Mouse (Mus musculus) embryonic fibroblast, embryonic 13.5 days (primary cell): ENCODE measurements around the gene Neu2. TPM values are rescaled to one million over a fixed set of nuclear protein-coding genes. Genes with fewer than 3 reads are reported as not detected.

Experiments used
- H3K27ac ChIP-seq: 2 replicates; pipeline ENCODE4 v1.5.1; 2012; ENCODE audit warnings: low read length, control low read depth, inconsistent platforms; ENCODE audit not compliant: insufficient read depth
- H3K4me1 ChIP-seq: 2 replicates; pipeline ENCODE4 v1.6.1; 2011; ENCODE audit warnings: low read length; ENCODE audit not compliant: control insufficient read depth, insufficient read depth
- H3K4me3 ChIP-seq: 2 replicates; pipeline ENCODE4 v1.5.1; 2011; ENCODE audit warnings: mild to moderate bottlenecking, control low read depth, low read length; ENCODE audit not compliant: insufficient read depth
- CTCF ChIP-seq: IDR thresholded peaks from 2 replicates; pipeline ENCODE4 v1.5.1; 2011; ENCODE audit warnings: mild to moderate bottlenecking, control low read depth, low read length, moderate library complexity, borderline replicate concordance; ENCODE audit not compliant: insufficient read depth
- POLR2A ChIP-seq: IDR thresholded peaks from 2 replicates; pipeline ENCODE4 v1.6.1; 2011; ENCODE audit warnings: low read depth, mild to moderate bottlenecking, control low read depth, low read length, moderate library complexity
- polyA plus RNA-seq: library from polyadenylated mRNA; stranded (reverse); fragments of >200 nt; gene quantifications from 2 replicates; pipeline ENCODE4 v1.2.4, GENCODE M21; 2011; ENCODE audit warnings: low read depth; ENCODE audit not compliant: missing spikeins, insufficient read length

The Neu2 gene
- polyA plus RNA-seq, 1 experiment = not detected

DNA sequence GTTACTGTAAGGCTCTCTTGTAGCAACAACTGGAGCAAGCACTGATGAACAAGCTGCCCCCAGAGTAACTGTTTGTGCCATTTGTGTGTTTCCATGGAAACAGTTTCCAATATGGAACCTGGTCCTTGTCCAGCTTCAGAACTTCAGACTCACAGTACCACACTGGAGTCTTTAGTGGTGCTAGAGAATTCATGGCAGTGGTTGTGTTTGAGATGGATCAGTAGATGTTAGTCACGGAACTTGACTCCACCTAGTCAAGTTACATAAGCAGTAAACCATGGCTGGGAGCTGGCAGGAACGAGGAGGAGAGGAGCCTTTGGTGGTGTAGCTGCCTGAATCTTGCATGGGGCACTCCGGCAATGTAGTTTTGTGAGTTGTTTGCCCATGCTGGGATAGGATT lies 24.4 kb downstream of the Neu2 start:
- TF ChIP-seq CTCF = no peak
- no peak for TF ChIP-seq POLR2A
- Histone ChIP-seq H3K4me3 (no peak overlapping the region), H3K4me1 (no peaks in the 10 kb centered on the region), H3K27ac (no peak overlapping the region)

DNA sequence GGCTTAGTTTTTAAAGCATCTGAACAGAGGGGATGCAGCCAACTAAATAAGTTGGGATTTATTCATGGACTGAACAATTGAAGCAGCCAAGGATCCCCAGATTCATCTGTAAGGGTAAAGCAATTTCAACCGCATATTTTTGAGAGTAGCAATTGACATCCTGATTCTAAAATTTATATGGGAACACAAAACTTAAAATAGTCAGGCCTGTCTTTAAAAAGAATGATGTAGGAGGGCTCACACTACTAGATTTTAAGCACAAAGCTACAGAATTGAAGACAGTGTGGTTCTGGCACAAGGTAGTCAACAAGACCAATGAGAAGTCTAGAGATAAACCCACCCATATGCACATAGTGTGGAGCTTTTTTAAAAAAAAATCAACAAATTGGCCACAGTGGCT lies 27.3 kb downstream of the Neu2 start:
- Histone ChIP-seq H3K4me1 (no peaks in the 10 kb centered on the region), H3K4me3 (no peak overlapping the region), H3K27ac (no peak overlapping the region)
- TF ChIP-seq CTCF = no peak

DNA sequence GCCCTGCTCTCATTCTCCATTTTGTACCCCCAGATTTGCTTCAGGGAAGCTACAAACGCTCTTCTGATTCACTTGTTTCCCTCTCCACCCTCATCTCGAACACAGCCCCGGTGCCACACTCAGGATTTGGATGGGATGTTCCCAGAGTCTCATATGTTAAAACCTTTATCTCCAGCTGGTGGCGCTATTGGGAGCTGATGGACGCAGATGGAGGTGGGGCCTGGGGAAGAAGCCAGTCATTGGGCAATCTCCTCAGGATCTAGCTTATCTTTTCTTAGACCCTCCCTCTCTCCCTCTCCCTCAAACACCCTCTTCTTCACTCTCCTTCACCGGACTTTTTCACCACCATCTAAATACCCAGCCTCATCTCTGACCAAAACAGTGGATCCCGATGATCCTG lies 31.9 kb downstream of the Neu2 start:
- Histone ChIP-seq H3K27ac (no peak overlapping the region), H3K4me1 (no peaks in the 10 kb centered on the region), H3K4me3 (no peak overlapping the region)
- TF ChIP-seq CTCF (no peak), POLR2A (no peak)

DNA sequence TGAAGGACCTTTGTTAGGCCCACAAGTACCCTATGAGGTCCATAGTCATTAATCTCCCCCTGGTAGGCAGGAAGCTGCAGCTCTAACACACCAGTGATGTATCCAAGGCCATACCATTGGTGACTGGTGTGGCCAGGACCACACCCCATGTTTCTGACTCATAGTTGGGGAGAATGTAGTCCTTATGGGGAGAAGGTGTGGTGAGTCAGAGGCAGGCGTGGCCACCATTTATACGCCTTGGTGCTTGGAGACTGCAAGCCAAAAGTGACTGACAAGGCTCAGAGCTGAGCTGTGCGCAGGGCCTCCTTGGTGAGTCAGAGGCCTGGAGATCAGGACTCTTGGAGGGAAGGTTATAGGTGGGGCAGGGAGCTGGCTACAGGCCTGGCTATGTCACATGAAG lies 41.3 kb downstream of the Neu2 start:
- H3K4me3 ChIP-seq = no peak overlapping the region
- H3K4me1 ChIP-seq = 0 out of 2 replicates have a peak, but pooled peaks cover 3% of the 10 kb centered on the region
- peak overlapping the region; percentile 37 for H3K27ac ChIP-seq
- TF ChIP-seq POLR2A (no peak), CTCF (no peak)

DNA sequence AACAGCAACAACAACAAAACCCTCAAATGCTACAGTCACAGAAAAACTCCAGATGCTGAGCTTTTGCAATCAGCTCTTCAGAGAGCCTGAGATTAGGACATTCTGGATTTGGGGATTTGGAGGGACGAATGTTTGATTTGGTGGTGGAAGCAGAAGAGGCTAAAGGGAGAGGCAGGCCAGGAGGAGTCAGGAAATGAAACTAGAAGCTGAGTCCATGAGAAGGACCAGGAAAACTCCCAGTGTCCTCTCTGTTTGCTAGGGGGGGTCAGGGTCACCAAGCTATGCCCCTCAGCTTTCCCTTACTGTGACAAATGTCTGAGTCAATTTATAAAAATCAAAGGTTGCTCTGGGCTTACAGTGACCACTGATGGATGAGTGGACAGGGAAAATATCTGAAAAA lies 43.9 kb downstream of the Neu2 start:
- TF ChIP-seq POLR2A (no peak), CTCF (no peak)

DNA sequence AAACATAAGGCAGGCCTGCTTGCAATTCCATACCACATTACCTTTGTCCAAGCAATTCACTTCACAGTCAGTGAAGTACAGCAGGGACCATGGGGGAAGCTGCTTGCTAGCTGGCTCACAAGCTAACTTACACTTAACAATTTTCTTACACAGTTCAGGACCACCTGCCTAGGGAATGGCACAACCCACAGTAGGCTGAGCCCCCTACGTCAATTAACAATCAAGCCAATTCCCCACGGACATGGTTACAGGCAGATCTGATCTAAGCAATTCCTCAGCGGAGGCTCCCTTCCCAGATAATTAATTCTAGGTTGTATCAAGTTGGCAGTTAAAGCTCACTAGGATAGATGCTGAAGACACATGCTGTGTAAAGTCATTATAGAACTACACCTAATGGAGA lies 53.3 kb downstream of the Neu2 start:
- TF ChIP-seq POLR2A = no peak
- no peak for TF ChIP-seq CTCF
- Histone ChIP-seq H3K4me3 (no peak overlapping the region), H3K4me1 (no peaks in the 10 kb centered on the region), H3K27ac (no peak overlapping the region)

More for the DNA sequence above, 43.9 kb downstream of the Neu2 start:
- Histone ChIP-seq H3K4me3 (no peak overlapping the region), H3K4me1 (0 out of 2 replicates have a peak, but pooled peaks cover 3% of the 10 kb centered on the region), H3K27ac (no peak overlapping the region)

DNA sequence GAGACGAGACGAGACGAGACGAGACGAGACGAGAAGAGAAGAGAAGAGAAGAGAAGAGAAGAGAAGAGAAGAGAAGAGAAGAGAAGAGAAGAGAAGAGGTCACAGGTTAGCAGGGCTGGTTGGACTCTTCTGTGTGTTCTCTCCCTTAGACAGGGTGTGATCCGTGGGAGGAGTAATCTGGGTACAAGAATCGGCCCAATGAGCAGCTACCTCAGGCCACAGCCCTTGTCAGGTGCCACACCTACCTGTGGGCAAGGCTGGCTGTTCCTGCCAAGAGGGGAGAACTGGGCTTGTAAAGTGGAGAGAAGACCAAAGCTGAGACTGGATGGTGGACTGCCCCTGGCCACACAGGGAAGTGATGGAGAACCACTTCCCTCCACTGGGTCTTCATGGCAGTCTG lies 56.1 kb downstream of the Neu2 start:
- H3K4me1 ChIP-seq = no peaks in the 10 kb centered on the region
- TF ChIP-seq CTCF = no peak
- TF ChIP-seq POLR2A = no peak
- no peak overlapping the region for H3K27ac ChIP-seq
- H3K4me3 ChIP-seq = no peak overlapping the region

DNA sequence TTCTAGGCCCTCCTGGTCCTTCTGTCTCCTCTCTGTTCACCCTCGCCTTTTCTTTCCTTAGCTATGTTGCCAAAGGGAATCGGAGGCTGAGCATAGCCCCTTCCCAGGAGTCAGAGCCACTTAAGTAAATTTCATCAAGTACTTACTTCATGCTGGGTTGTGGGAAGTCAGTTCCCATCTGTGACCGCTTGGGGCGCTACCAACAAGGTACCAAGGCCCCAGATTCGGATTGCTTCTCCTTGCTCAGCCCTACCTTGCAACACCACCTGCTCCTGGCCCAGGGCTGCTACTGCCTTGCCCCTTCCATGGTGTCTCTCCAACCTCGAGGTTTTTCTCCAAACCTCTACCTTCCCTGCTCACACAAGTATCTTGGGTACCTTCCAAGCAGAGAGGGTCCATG lies 58.7 kb downstream of the Neu2 start:
- TF ChIP-seq CTCF (0 out of 2 replicates have a peak, but pooled peaks have one; percentile 11), POLR2A (no peak)
- Histone ChIP-seq H3K4me3 (no peak overlapping the region), H3K27ac (no peak overlapping the region), H3K4me1 (no peaks in the 10 kb centered on the region)

DNA sequence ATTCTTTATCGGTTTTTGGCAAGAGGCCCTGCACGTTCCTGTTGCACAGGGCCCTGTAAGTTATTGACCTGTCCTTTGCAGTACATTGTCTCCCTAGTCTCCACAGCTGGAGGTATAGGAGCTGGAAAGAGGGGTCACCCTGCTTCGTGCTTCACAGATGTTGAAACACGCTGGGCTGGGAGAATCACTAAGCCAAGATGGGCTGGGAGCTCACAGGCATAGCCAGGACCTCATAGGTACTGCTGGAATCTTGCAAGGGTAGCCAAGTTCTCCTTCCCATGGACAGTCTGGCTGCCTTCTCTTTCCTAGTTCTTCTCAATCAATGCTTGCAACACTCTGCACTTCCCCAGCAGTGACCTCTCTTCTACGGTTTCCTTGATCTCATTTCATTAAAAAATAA lies 63.6 kb downstream of the Neu2 start:
- Histone ChIP-seq H3K4me1 (no peaks in the 10 kb centered on the region), H3K4me3 (no peak overlapping the region), H3K27ac (no peak overlapping the region)
- TF ChIP-seq CTCF (no peak), POLR2A (no peak)

DNA sequence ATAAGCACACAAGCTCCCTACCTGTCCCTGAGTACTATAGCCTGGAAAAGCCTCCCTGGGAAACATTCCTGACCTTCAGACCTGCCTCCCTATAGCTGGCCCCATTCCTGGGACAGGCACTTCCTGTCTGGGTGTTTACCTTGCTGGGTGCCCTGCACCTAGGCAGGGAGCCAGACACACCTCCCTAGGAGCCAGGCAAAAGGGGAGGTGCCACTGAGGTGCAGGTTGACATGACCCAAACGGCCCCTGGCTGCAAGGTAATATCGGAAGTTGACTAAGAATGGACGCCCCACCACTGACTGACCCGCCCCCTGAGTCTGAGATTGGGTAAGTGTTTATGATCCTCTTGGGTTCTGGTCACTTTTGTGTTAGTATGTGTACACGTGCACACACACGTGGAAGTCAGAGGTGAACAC lies 64.1 kb downstream of the Neu2 start, which contains the start of gene Ngef:
TSS of gene Ngef (minus strand) at position 71 of the 416 bp plus-strand sequence.
- Histone ChIP-seq H3K27ac (no peak within 1 kb of the TSS), H3K4me1 (no peaks in the 10 kb centered on the region), H3K4me3 (no peak within 1 kb of the TSS)
- TF ChIP-seq CTCF (no peak), POLR2A (no peak)

DNA sequence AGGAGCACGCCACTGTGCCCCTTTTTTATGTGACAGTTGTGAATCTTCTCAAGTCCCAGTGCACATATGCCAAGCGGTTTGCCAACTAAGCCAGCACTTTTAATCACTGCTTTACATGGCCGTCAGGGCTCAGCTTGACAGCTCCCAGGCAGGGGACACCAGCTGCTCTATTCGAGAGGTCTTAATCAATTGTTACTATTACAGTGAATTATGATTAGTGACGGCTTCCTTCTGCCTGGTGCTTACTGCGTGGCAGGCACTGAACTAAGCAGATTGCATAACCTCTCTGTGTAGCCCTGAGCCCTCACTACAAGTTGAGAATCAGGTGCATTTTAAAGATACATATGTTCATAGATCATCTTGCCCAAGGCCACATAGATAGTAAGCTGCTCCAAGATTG lies 64.7 kb downstream of the Neu2 start:
- H3K4me1 ChIP-seq = no peaks in the 10 kb centered on the region
- H3K27ac ChIP-seq = no peak overlapping the region
- no peak overlapping the region for H3K4me3 ChIP-seq
- TF ChIP-seq POLR2A (no peak), CTCF (no peak)
